Mouse (Mus musculus) small intestine, adult 10 weeks (tissue): ENCODE data around the gene Ppfia2. TPM values are rescaled to one million over a fixed set of nuclear protein-coding genes. Genes with fewer than 3 reads are reported as not detected.

Experiments used
- polyA plus RNA-seq: library from polyadenylated mRNA; stranded (reverse); fragments of 350-450 nt; fragmentation: Illumina TruSeq; extraction: RNeasy Lipid Tissue Mini Kit (QIAGEN cat#74804); gene quantifications from one replicate; pipeline ENCODE4 v1.2.3, GENCODE M21; 2014; ENCODE audit warnings: low replicate concordance

The Ppfia2 gene
- 0.37 TPM for polyA plus RNA-seq

GRCm38 (mm10) chr10:106469855-106470532 lies at the start of gene Ppfia2:
TSS of gene Ppfia2 (plus strand) at chr10:106470339.

